Mouse (Mus musculus) ES-E14 (cell line): Measurements from ENCODE around the gene Adamts17.

Experiments
- HCFC1 ChIP-seq: IDR thresholded peaks from 2 replicates; pipeline ENCODE4 v1.6.1; 2012; ENCODE audit warnings: low read length, inconsistent platforms, borderline replicate concordance; ENCODE audit not compliant: insufficient read depth
- MAFK ChIP-seq: IDR thresholded peaks from 2 replicates; pipeline ENCODE4 v1.6.1; 2014; ENCODE audit warnings: mild to moderate bottlenecking, low read depth, low read length, inconsistent platforms; ENCODE audit not compliant: insufficient read depth

- TF ChIP-seq HCFC1 (no peak), MAFK (no peak)
Observed at GRCm38 (mm10) chr7:66803798-66804197, 35.7 kb upstream of the Adamts17 start.
